Mouse (Mus musculus): ENCODE data around the gene Cpt1a. TPM values are rescaled to one million over a fixed set of nuclear protein-coding genes. Genes with fewer than 3 reads are reported as not detected.
A peak's percentile ranks its signal among the peaks of the same experiment; 100 is the strongest.

The Cpt1a gene
- polyA plus RNA-seq, 1 experiment from 2014 or later, result 24.3 TPM

- 96% methylated on average over 3 of the region's 3 CpGs for WGBS
- Histone ChIP-seq H3K9ac (ENCODE audit: low read length) (no peak overlapping the region), H3K27ac (ENCODE audit: low read depth) (no peak overlapping the region), H3K4me1 (replicated peaks; ENCODE audit: control insufficient read depth, insufficient read depth, low read length) (no peaks in the 10 kb centered on the region), H3K9me3 (ENCODE audit: control insufficient read depth, low read length) (no peaks in the 10 kb centered on the region), H3K27me3 (replicated peaks; ENCODE audit: control insufficient read depth, insufficient read depth, low read length) (no peaks in the 10 kb centered on the region), H3K4me3 (ENCODE audit: low read depth, low read length) (no peak overlapping the region), H3K4me2 (ENCODE audit: low read length) (no peak overlapping the region), H3K36me3 (ENCODE audit: control insufficient read depth, insufficient read depth, low read length) (0 out of 2 replicates have a peak, but pooled peaks cover 17% of the 10 kb centered on the region)
- DNase-seq (ENCODE audit: low spot score) (no peak), ATAC-seq (replicated peaks; ENCODE audit: low FRiP score, low TSS enrichment, low read depth) (no peak)
These were observed 46.1 kb downstream of the Cpt1a start for GRCm38 (mm10) chr19:3368276-3368675.

GRCm38 (mm10) chr19:3373380-3373779, 51.2 kb downstream of the Cpt1a start:
- 60% methylated on average over 12 of the region's 12 CpGs for WGBS
- no peaks in the 10 kb centered on the region for H3K27me3 ChIP-seq (replicated peaks; ENCODE audit: control insufficient read depth, insufficient read depth, low read length)
- H3K36me3 ChIP-seq (ENCODE audit: control insufficient read depth, insufficient read depth, low read length), result peaks cover 14% of the 10 kb centered on the region; the same call in 1 of the 2 replicates
- H3K9ac ChIP-seq (ENCODE audit: low read length), result no peak overlapping the region
- H3K9me3 ChIP-seq (ENCODE audit: control insufficient read depth, low read length), result no peaks in the 10 kb centered on the region
- DNase-seq (ENCODE audit: low spot score), result no peak
- H3K4me1 ChIP-seq (replicated peaks; ENCODE audit: control insufficient read depth, insufficient read depth, low read length), result no peaks in the 10 kb centered on the region
- no peak overlapping the region for H3K27ac ChIP-seq (ENCODE audit: low read depth)
- ATAC-seq (replicated peaks; ENCODE audit: low FRiP score, low TSS enrichment, low read depth), result no peak
- no peak overlapping the region for H3K4me2 ChIP-seq (ENCODE audit: low read length)
- H3K4me3 ChIP-seq (ENCODE audit: low read depth, low read length), result no peak overlapping the region

GRCm38 (mm10) chr19:3374028-3374427, 51.9 kb downstream of the Cpt1a start:
- 48% methylated on average over 2 of the region's 2 CpGs for WGBS
- Histone ChIP-seq H3K27me3 (replicated peaks; ENCODE audit: control insufficient read depth, insufficient read depth, low read length) (no peaks in the 10 kb centered on the region), H3K27ac (ENCODE audit: low read depth) (no peak overlapping the region), H3K9ac (ENCODE audit: low read length) (no peak overlapping the region), H3K36me3 (ENCODE audit: control insufficient read depth, insufficient read depth, low read length) (peaks cover 8% of the 10 kb centered on the region; the same call in 1 of the 2 replicates), H3K4me2 (ENCODE audit: low read length) (no peak overlapping the region), H3K4me3 (ENCODE audit: low read depth, low read length) (no peak overlapping the region), H3K4me1 (replicated peaks; ENCODE audit: control insufficient read depth, insufficient read depth, low read length) (no peaks in the 10 kb centered on the region), H3K9me3 (ENCODE audit: control insufficient read depth, low read length) (no peaks in the 10 kb centered on the region)
- DNase-seq (ENCODE audit: low spot score) (no peak), ATAC-seq (replicated peaks; ENCODE audit: low FRiP score, low TSS enrichment, low read depth) (no peak)

GRCm38 (mm10) chr19:3375945-3376495, 53.9 kb downstream of the Cpt1a start:
- no peak for ATAC-seq (replicated peaks; ENCODE audit: low FRiP score, low TSS enrichment, low read depth)
- no peak overlapping the region for H3K9ac ChIP-seq (ENCODE audit: low read length)
- DNase-seq (ENCODE audit: low spot score), result no peak
- H3K27ac ChIP-seq (ENCODE audit: low read depth), result no peak overlapping the region
- H3K4me1 ChIP-seq (replicated peaks; ENCODE audit: control insufficient read depth, insufficient read depth, low read length), result no peaks in the 10 kb centered on the region
- H3K36me3 ChIP-seq (ENCODE audit: control insufficient read depth, insufficient read depth, low read length), result peaks cover 11% of the 10 kb centered on the region; the same call in 1 of the 2 replicates
- 56% methylated on average over 7 of the region's 7 CpGs for WGBS
- no peak overlapping the region for H3K4me2 ChIP-seq (ENCODE audit: low read length)
- no peak overlapping the region for H3K4me3 ChIP-seq (ENCODE audit: low read depth, low read length)
- H3K9me3 ChIP-seq (ENCODE audit: control insufficient read depth, low read length), result no peaks in the 10 kb centered on the region
- no peaks in the 10 kb centered on the region for H3K27me3 ChIP-seq (replicated peaks; ENCODE audit: control insufficient read depth, insufficient read depth, low read length)

GRCm38 (mm10) chr19:3376966-3377715, 55.0 kb downstream of the Cpt1a start:
- Histone ChIP-seq H3K27ac (ENCODE audit: low read depth) (no peak overlapping the region), H3K9me3 (ENCODE audit: control insufficient read depth, low read length) (no peaks in the 10 kb centered on the region), H3K4me1 (replicated peaks; ENCODE audit: control insufficient read depth, insufficient read depth, low read length) (no peaks in the 10 kb centered on the region), H3K27me3 (replicated peaks; ENCODE audit: control insufficient read depth, insufficient read depth, low read length) (no peaks in the 10 kb centered on the region), H3K4me3 (ENCODE audit: low read depth, low read length) (no peak overlapping the region), H3K36me3 (ENCODE audit: control insufficient read depth, insufficient read depth, low read length) (peaks cover 8% of the 10 kb centered on the region; the same call in 1 of the 2 replicates), H3K4me2 (ENCODE audit: low read length) (no peak overlapping the region), H3K9ac (ENCODE audit: low read length) (no peak overlapping the region)
- WGBS, result 24% methylated on average over 4 of the region's 4 CpGs
- no peak for ATAC-seq (replicated peaks; ENCODE audit: low FRiP score, low TSS enrichment, low read depth)
- DNase-seq (ENCODE audit: low spot score), result no peak

- ATAC-seq (replicated peaks; ENCODE audit: low FRiP score, low TSS enrichment, low read depth) (no peak), DNase-seq (ENCODE audit: low spot score) (no peak)
- Histone ChIP-seq H3K27me3 (replicated peaks; ENCODE audit: control insufficient read depth, insufficient read depth, low read length) (no peaks in the 10 kb centered on the region), H3K36me3 (ENCODE audit: control insufficient read depth, insufficient read depth, low read length) (peaks cover 7% of the 10 kb centered on the region; the same call in 1 of the 2 replicates), H3K27ac (ENCODE audit: low read depth) (no peak overlapping the region), H3K9me3 (ENCODE audit: control insufficient read depth, low read length) (no peaks in the 10 kb centered on the region), H3K4me3 (ENCODE audit: low read depth, low read length) (no peak overlapping the region), H3K9ac (ENCODE audit: low read length) (no peak overlapping the region), H3K4me1 (replicated peaks; ENCODE audit: control insufficient read depth, insufficient read depth, low read length) (no peaks in the 10 kb centered on the region), H3K4me2 (ENCODE audit: low read length) (no peak overlapping the region)
- WGBS, result 86% methylated on average over 3 of the region's 3 CpGs
These were observed 56.5 kb downstream of the Cpt1a start for GRCm38 (mm10) chr19:3378614-3379013.

- H3K4me1 ChIP-seq (replicated peaks; ENCODE audit: control insufficient read depth, insufficient read depth, low read length), result 0 out of 2 replicates have a peak, but pooled peaks cover 3% of the 10 kb centered on the region
- H3K9ac ChIP-seq (ENCODE audit: low read length), result no peak overlapping the region
- DNase-seq (ENCODE audit: low spot score) (no peak), ATAC-seq (replicated peaks; ENCODE audit: low FRiP score, low TSS enrichment, low read depth) (no peak)
- no peak overlapping the region for H3K4me3 ChIP-seq (ENCODE audit: low read depth, low read length)
- H3K9me3 ChIP-seq (ENCODE audit: control insufficient read depth, low read length), result no peaks in the 10 kb centered on the region
- no peaks in the 10 kb centered on the region for H3K27me3 ChIP-seq (replicated peaks; ENCODE audit: control insufficient read depth, insufficient read depth, low read length)
- peaks cover 17% of the 10 kb centered on the region; the same call in 1 of the 2 replicates for H3K36me3 ChIP-seq (ENCODE audit: control insufficient read depth, insufficient read depth, low read length)
- H3K27ac ChIP-seq (ENCODE audit: low read depth), result no peak overlapping the region
- WGBS, result 70% methylated on average over 6 of the region's 6 CpGs
- no peak overlapping the region for H3K4me2 ChIP-seq (ENCODE audit: low read length)
These were observed 65.9 kb downstream of the Cpt1a start for GRCm38 (mm10) chr19:3388061-3388460.

GRCm38 (mm10) chr19:3388629-3389057, 66.5 kb downstream of the Cpt1a start, which contains the start of gene Tesmin:
Gene Tesmin (plus strand): TSS chr19:3388857.
- H3K36me3 ChIP-seq (ENCODE audit: control insufficient read depth, insufficient read depth, low read length), result peaks cover 15% of the 10 kb centered on the region; the same call in 1 of the 2 replicates
- peak within 1 kb of the TSS; percentile 84 for H3K4me2 ChIP-seq (ENCODE audit: low read length)
- H3K9me3 ChIP-seq (ENCODE audit: control insufficient read depth, low read length), result no peaks in the 10 kb centered on the region
- H3K4me3 ChIP-seq (ENCODE audit: low read depth, low read length), result peak within 1 kb of the TSS; percentile 41
- ATAC-seq (replicated peaks; ENCODE audit: low FRiP score, low TSS enrichment, low read depth) (peak; percentile 78), DNase-seq (ENCODE audit: low spot score) (peak; percentile 89)
- peak within 1 kb of the TSS; percentile 51 for H3K9ac ChIP-seq (ENCODE audit: low read length)
- 0 out of 2 replicates have a peak, but pooled peaks cover 3% of the 10 kb centered on the region for H3K4me1 ChIP-seq (replicated peaks; ENCODE audit: control insufficient read depth, insufficient read depth, low read length)
- 2% methylated on average over 33 of the region's 33 CpGs for WGBS
- H3K27me3 ChIP-seq (replicated peaks; ENCODE audit: control insufficient read depth, insufficient read depth, low read length), result no peaks in the 10 kb centered on the region
- H3K27ac ChIP-seq (ENCODE audit: low read depth), result no peak within 1 kb of the TSS

Measured in intestine, embryonic 14.5 days (tissue).